Mouse (Mus musculus) forebrain, postnatal 0 days (tissue): Measurements from ENCODE around the gene Scd3. TPM values are rescaled to one million over a fixed set of nuclear protein-coding genes. Genes with fewer than 3 reads are reported as not detected.
A peak's percentile ranks its signal among the peaks of the same experiment; 100 is the strongest.
"Not testable (repeated sequence)": the region's sequence is repeated elsewhere in the genome, so short reads cannot be mapped to it uniquely, and the experiment has no call there.

Experiments used
- ATAC-seq: fragments of 200-750 bp; cut with Nextera tagmentation; 2 replicates; pipeline ENCODE4 v1.8.0; 2017; ENCODE audit warnings: mild to moderate bottlenecking, moderate library complexity
- DNase-seq: peaks from one replicate; pipeline ENCODE4 v3.0.0-alpha.2; 2015
- H3K27ac ChIP-seq: fragments of 300-500 bp; sonication (generic); 2 replicates; pipeline ENCODE4 v1.5.1; 2014; ENCODE audit warnings: low read depth, mild to moderate bottlenecking, antibody characterized with exemption, low read length, moderate library complexity, mixed read lengths
- H3K27me3 ChIP-seq: fragments of 300-500 bp; sonication (generic); 2 replicates; pipeline ENCODE4 v1.6.1; 2014; ENCODE audit warnings: mild to moderate bottlenecking, low read length, mixed read lengths; ENCODE audit not compliant: insufficient read depth
- H3K36me3 ChIP-seq: fragments of 300-500 bp; sonication (generic); 2 replicates; pipeline ENCODE4 v1.6.1; 2014; ENCODE audit warnings: mild to moderate bottlenecking, moderate library complexity; ENCODE audit not compliant: insufficient read depth
- H3K4me1 ChIP-seq: fragments of 300-500 bp; sonication (generic); 2 replicates; pipeline ENCODE4 v1.6.1; 2014; ENCODE audit warnings: antibody characterized with exemption; ENCODE audit not compliant: insufficient read depth
- H3K4me2 ChIP-seq: fragments of 300-500 bp; sonication (generic); 2 replicates; pipeline ENCODE4 v1.6.1; 2014; ENCODE audit warnings: low read depth, mild to moderate bottlenecking, moderate library complexity
- H3K4me3 ChIP-seq: fragments of 300-500 bp; sonication (generic); 2 replicates; pipeline ENCODE4 v1.5.1; 2014; ENCODE audit warnings: low read depth, low read length, mixed read lengths
- H3K9ac ChIP-seq: fragments of 300-500 bp; sonication (generic); 2 replicates; pipeline ENCODE4 v1.6.1; 2014; ENCODE audit warnings: mild to moderate bottlenecking
- H3K9me3 ChIP-seq: fragments of 300-500 bp; sonication (generic); 2 replicates; pipeline ENCODE4 v1.6.1; 2016; ENCODE audit warnings: low read length
- CTCF ChIP-seq: sonication (generic); IDR thresholded peaks from 2 replicates; pipeline ENCODE4 v1.5.1; 2016; ENCODE audit warnings: antibody characterized with exemption, control low read depth, low read depth
- WGBS: fragments of 180-500 bp; shearing (Covaris S2); extraction: QIAGEN DNeasy Blood & Tissue Kit; methylation state at CpG from one replicate; pipeline ENCODE4 v1.1.7; 2014; 5-methylcytosine and 5-hydroxymethylcytosine counted together
- polyA plus RNA-seq: library from polyadenylated mRNA; unstranded; fragments of >200 nt; fragmentation: Nextera tagmentation; extraction: Ambion mirVana; gene quantifications from 2 replicates; pipeline ENCODE4 v1.2.1, GENCODE M21; 2015
- total RNA-seq: library from RNA; depleted of rRNA; stranded (reverse); fragments of >200 nt; gene quantifications from 2 replicates; pipeline ENCODE4 v1.2.3, GENCODE M21; 2014

Scd3 gene
- total and polyA plus RNA-seq, 2 experiments from 2014 or later: 4.0 to 4.5 TPM

GRCm38 (mm10) chr19:44247281-44248080 is 44.4 kb downstream of the Scd3 start:
- Histone ChIP-seq H3K4me2 (peak overlapping the region; percentile 90), H3K27ac (peak overlapping the region; percentile 86), H3K4me1 (peaks cover 10% of the 10 kb centered on the region; the same call in 1 of the 2 replicates), H3K27me3 (no peaks in the 10 kb centered on the region), H3K4me3 (peak overlapping the region; percentile 49), H3K36me3 (no peaks in the 10 kb centered on the region), H3K9ac (peak overlapping the region; percentile 63), H3K9me3 (no peaks in the 10 kb centered on the region)
- TF ChIP-seq CTCF: no peak
- 3% methylated on average over 25 of the region's 25 CpGs for WGBS
- ATAC-seq (peak; percentile 20; the same call in 1 of the 2 replicates), DNase-seq (peak; percentile 39)

- ATAC-seq (peak; percentile 98), DNase-seq (peak; percentile 96)
- H3K27me3 ChIP-seq: no peaks in the 10 kb centered on the region
- H3K4me2 ChIP-seq: peak overlapping the region; percentile 90
- no peaks in the 10 kb centered on the region for H3K9me3 ChIP-seq
- peak overlapping the region; percentile 49 for H3K4me3 ChIP-seq
- peak; percentile 11; the same call in 1 of the 2 replicates for TF ChIP-seq CTCF
- H3K36me3 ChIP-seq: no peaks in the 10 kb centered on the region
- H3K4me1 ChIP-seq: peaks cover 10% of the 10 kb centered on the region; the same call in 1 of the 2 replicates
- WGBS: 3% methylated on average over 36 of the region's 36 CpGs
- H3K27ac ChIP-seq: peak overlapping the region; percentile 86
- peak overlapping the region; percentile 63 for H3K9ac ChIP-seq
Measured at GRCm38 (mm10) chr19:44248081-44248853, 45.2 kb downstream of the Scd3 start.

DNA sequence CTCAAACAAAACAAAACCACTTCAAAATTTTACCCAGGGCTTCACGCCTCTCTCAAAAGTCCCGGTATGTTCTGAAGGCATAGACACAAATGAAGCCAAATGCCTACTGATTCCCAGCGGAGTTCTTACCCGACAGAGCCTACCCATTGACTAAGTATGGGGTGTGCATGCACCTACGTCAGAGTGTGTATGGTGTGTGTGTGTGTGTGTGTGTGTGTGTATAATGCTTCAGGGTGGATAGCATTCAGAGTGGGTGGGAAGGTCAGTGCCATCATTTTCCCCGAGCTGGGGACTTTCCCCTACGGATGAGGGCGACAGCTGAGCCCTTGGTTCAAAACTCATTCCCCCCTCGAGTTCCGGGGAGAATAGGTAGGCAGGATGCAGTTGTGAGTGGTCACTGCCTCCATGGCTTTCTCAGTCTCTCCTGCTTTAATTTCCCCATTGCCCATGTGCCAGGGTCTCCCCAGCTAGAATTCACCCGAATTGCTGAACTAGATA is 45.8 kb downstream of the Scd3 start:
- WGBS: 63% methylated on average over 11 of the region's 11 CpGs
- peak overlapping the region; percentile 90 for H3K4me2 ChIP-seq
- peaks cover 10% of the 10 kb centered on the region; the same call in 1 of the 2 replicates for H3K4me1 ChIP-seq
- no peak for ATAC-seq
- 0 out of 2 replicates have a peak overlapping the region, but pooled peaks have one; percentile 49 for H3K4me3 ChIP-seq
- H3K9me3 ChIP-seq: no peaks in the 10 kb centered on the region
- H3K27me3 ChIP-seq: no peaks in the 10 kb centered on the region
- no peak overlapping the region for H3K9ac ChIP-seq
- no peak for DNase-seq
- peak overlapping the region; percentile 86 for H3K27ac ChIP-seq
- TF ChIP-seq CTCF: no peak
- no peaks in the 10 kb centered on the region for H3K36me3 ChIP-seq

GRCm38 (mm10) chr19:44251138-44251537 is 48.1 kb downstream of the Scd3 start:
- ATAC-seq, H3K9ac ChIP-seq, H3K27ac ChIP-seq, H3K4me3 ChIP-seq, H3K4me1 ChIP-seq, H3K9me3 ChIP-seq, H3K27me3 ChIP-seq, H3K4me2 ChIP-seq, DNase-seq, H3K36me3 ChIP-seq: not testable (repeated sequence)
- WGBS: 90% methylated on average over 6 of the region's 6 CpGs

DNA sequence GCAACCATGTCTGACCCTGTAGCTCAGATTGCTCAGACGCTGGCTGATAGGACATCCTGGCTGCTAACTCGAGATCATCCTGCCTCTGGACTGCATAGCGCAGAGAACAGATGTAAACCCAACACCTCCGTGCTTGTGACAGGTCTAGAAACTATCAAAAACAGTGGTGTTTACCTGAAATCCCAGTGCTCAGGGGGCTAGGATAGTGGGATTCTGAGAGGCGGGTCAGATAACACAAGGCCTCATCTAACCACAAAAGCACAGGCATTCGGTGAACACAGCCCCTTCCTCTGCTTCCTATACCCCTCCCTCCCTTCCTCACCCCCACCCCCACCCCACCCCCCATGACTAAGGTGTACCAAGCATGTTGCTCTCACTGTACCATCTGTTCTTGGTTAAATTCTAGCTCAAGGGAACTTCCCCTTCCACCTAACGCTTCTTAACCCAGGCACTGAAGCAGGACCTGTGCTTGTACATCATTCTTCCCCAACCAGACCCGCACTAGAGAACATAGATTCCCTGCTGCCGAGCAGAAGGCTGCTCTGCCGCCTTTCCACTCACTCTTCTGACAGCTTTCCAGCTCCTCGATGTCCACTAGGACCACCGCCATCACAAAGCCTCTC is 49.0 kb downstream of the Scd3 start:
- ATAC-seq (no peak), DNase-seq (no peak)
- Histone ChIP-seq H3K27ac (no peak overlapping the region), H3K4me1 (peaks cover 5% of the 10 kb centered on the region; the same call in 1 of the 2 replicates), H3K9ac (no peak overlapping the region), H3K27me3 (no peaks in the 10 kb centered on the region), H3K36me3 (no peaks in the 10 kb centered on the region), H3K9me3 (no peaks in the 10 kb centered on the region), H3K4me3 (no peak overlapping the region), H3K4me2 (no peak overlapping the region)
- TF ChIP-seq CTCF: no peak
- 74% methylated on average over 12 of the region's 12 CpGs for WGBS

- WGBS: 86% methylated on average over 4 of the region's 4 CpGs
- not testable (repeated sequence) for H3K4me3 ChIP-seq, DNase-seq, H3K9ac ChIP-seq, H3K27ac ChIP-seq, H3K27me3 ChIP-seq, ATAC-seq, H3K9me3 ChIP-seq, H3K4me1 ChIP-seq, H3K4me2 ChIP-seq, H3K36me3 ChIP-seq
Measured at GRCm38 (mm10) chr19:44254106-44254505, 51.0 kb downstream of the Scd3 start.
